Comparison of ENCODE assay signal across 8 mouse cellular contexts in genomic region chr15:102245461-102245881, GRCm38 (mm10). TPM values are rescaled to one million over a fixed set of nuclear protein-coding genes. Genes with fewer than 3 reads are reported as not detected.
DNase-seq lines count a peak whose midpoint lies in the region; ATAC-seq and TF ChIP-seq lines count a peak whose summit lies in the region.

No protein-coding gene starts in this region.

- ATAC-seq in hindbrain, embryonic 14.5 days (ENCODE audit: low FRiP score): no peak

- H3K36me3 ChIP-seq in kidney, adult 2 months (ENCODE audit: control insufficient read depth, insufficient read depth, low read length): no peaks in the 10 kb centered on the region
- H3K36me3 ChIP-seq in hindbrain, embryonic 14.5 days (replicated peaks; ENCODE audit: control insufficient read depth, insufficient read depth): no peaks in the 10 kb centered on the region

- H3K27me3 ChIP-seq in kidney, adult 2 months (replicated peaks; ENCODE audit: control insufficient read depth, insufficient read depth, low read length): no peaks in the 10 kb centered on the region
- H3K27me3 ChIP-seq in hindbrain, embryonic 14.5 days (ENCODE audit: control insufficient read depth, insufficient read depth, low read length): peaks cover 66% of the 10 kb centered on the region

- DNase-seq in kidney, adult 2 months: peak; percentile 32
- DNase-seq in kidney, adult 11 months: no peak
- DNase-seq in hindbrain, embryonic 14.5 days (ENCODE audit: low spot score): no peak
- peak; percentile 56 for DNase-seq in lung, postnatal 36 days
- no peak for DNase-seq in left cerebral cortex, postnatal 36 days (ENCODE audit: low spot score in 2 of 2)
- no peak for DNase-seq in adrenal gland, adult 2 months
- no peak for DNase-seq in B cell, adult 2 months

- no peak for TF ChIP-seq CTCF in kidney, adult 2 months (conservative IDR thresholded peaks at IDR 0.05; ENCODE audit: insufficient read depth, insufficient read length, low read depth, low read length)
- no peak for TF ChIP-seq CTCF in bone marrow macrophage, adult 2 months (IDR thresholded peaks at IDR 0.05; ENCODE audit: low read depth, low read length)

- peaks cover 15% of the 10 kb centered on the region for H3K4me1 ChIP-seq in kidney, adult 2 months (ENCODE audit: control insufficient read depth, insufficient read depth, low read length)
- peaks cover 22% of the 10 kb centered on the region for H3K4me1 ChIP-seq in bone marrow macrophage, adult 2 months (ENCODE audit: control insufficient read depth, insufficient read depth, low read length)
- H3K4me1 ChIP-seq in hindbrain, embryonic 14.5 days (replicated peaks; ENCODE audit: control insufficient read depth, insufficient read depth, low read length): peaks cover 38% of the 10 kb centered on the region; the same call in 1 of the 2 replicates

- H3K9me3 ChIP-seq in hindbrain, embryonic 14.5 days (ENCODE audit: control insufficient read depth, low read length): no peaks in the 10 kb centered on the region

- 12% methylated on average over 14 of the region's 14 CpGs for WGBS in kidney, adult 2 months
- 4% methylated on average over 14 of the region's 14 CpGs for WGBS in hindbrain, embryonic 14.5 days

- H3K9ac ChIP-seq in hindbrain, embryonic 14.5 days: peak overlapping the region; percentile 67

- peak overlapping the region; percentile 90 for H3K27ac ChIP-seq in kidney, adult 2 months (ENCODE audit: insufficient read depth, low read depth, low read length)
- peak overlapping the region; percentile 68 for H3K27ac ChIP-seq in bone marrow macrophage, adult 2 months (ENCODE audit: insufficient read depth, low read depth, low read length)
- no peak overlapping the region for H3K27ac ChIP-seq in hindbrain, embryonic 14.5 days

- peak overlapping the region; percentile 98 for H3K4me2 ChIP-seq in hindbrain, embryonic 14.5 days (replicated peaks)

- intact Hi-C loops in left cerebral cortex, postnatal 36 days (cut with DNase I): no loop called here

- TF ChIP-seq POLR2A in kidney, adult 2 months (IDR thresholded peaks at IDR 0.05; ENCODE audit: low read depth, low read length): peak; percentile 13
- no peak for TF ChIP-seq POLR2A in bone marrow macrophage, adult 2 months (IDR thresholded peaks at IDR 0.05; ENCODE audit: borderline replicate concordance, low read depth, low read length)

- peak overlapping the region; percentile 70 for H3K4me3 ChIP-seq in kidney, adult 2 months (ENCODE audit: insufficient read depth, low read depth, low read length)
- H3K4me3 ChIP-seq in bone marrow macrophage, adult 2 months (ENCODE audit: insufficient read depth, low read length): peak overlapping the region; percentile 73
- peak overlapping the region; percentile 48 for H3K4me3 ChIP-seq in hindbrain, embryonic 14.5 days (replicated peaks; ENCODE audit: low read length)

RNA-seq across cellular contexts. Expression of gene Rarg, which starts 11.8 kb away (rescaled TPM):
- 21.2 and 25.6 TPM in 2 replicates for polyA plus RNA-seq in kidney, adult 2 months (2012; rRNA removed)
- polyA plus RNA-seq in bone marrow macrophage, adult 2 months (2012; ENCODE audit: insufficient read depth, insufficient read length, missing spikeins): 29.8 and 30.4 TPM in 2 replicates
- polyA plus RNA-seq in hindbrain, embryonic 14.5 days (2014; fragmentation: Nextera tagmentation; extraction: Ambion mirVana): 6.2 and 6.7 TPM in 2 replicates
- total RNA-seq in left cerebral cortex, postnatal 36 days (2021): 10 to 100 TPM; 13.1 to 13.9 TPM
- total RNA-seq in adrenal gland, adult 2 months (2021): 10 to 100 TPM; 21.0 to 35.8 TPM
- polyA plus RNA-seq in adrenal gland, adult 2 months (2012; rRNA removed): 29.9 and 32.4 TPM in 2 replicates

RNA-seq across cellular contexts. Expression of gene Itgb7, which starts 13.7 kb away (rescaled TPM):
- 2.7 and 11.1 TPM in 2 replicates for polyA plus RNA-seq in kidney, adult 2 months (2012; rRNA removed)
- 32.3 and 35.8 TPM in 2 replicates for polyA plus RNA-seq in bone marrow macrophage, adult 2 months (2012; ENCODE audit: insufficient read depth, insufficient read length, missing spikeins)
- 0.22 and 1.1 TPM in 2 replicates for polyA plus RNA-seq in hindbrain, embryonic 14.5 days (2014; fragmentation: Nextera tagmentation; extraction: Ambion mirVana)
- total RNA-seq in left cerebral cortex, postnatal 36 days (2021): 1 to 10 TPM; 1.1 to 1.5 TPM
- 1 to 10 TPM; 2.0 to 4.7 TPM for total RNA-seq in adrenal gland, adult 2 months (2021)
- polyA plus RNA-seq in adrenal gland, adult 2 months (2012; rRNA removed): 2.3 and 2.4 TPM in 2 replicates

RNA-seq across cellular contexts. Expression of gene Gm9918, which starts 24.9 kb away (rescaled TPM):
- polyA plus RNA-seq in kidney, adult 2 months (2012; rRNA removed): 0.41 TPM in 2 replicates
- not detected in 2 replicates for polyA plus RNA-seq in bone marrow macrophage, adult 2 months (2012; ENCODE audit: insufficient read depth, insufficient read length, missing spikeins)
- not detected in 2 replicates for polyA plus RNA-seq in hindbrain, embryonic 14.5 days (2014; fragmentation: Nextera tagmentation; extraction: Ambion mirVana)
- not detected for total RNA-seq in left cerebral cortex, postnatal 36 days (2021)
- total RNA-seq in adrenal gland, adult 2 months (2021): not detected
- polyA plus RNA-seq in adrenal gland, adult 2 months (2012; rRNA removed): 0.47 and 0.87 TPM in 2 replicates

RNA-seq across cellular contexts. Expression of gene Mfsd5, which starts 33.8 kb away (rescaled TPM):
- polyA plus RNA-seq in kidney, adult 2 months (2012; rRNA removed): 66.5 and 72.1 TPM in 2 replicates
- polyA plus RNA-seq in bone marrow macrophage, adult 2 months (2012; ENCODE audit: insufficient read depth, insufficient read length, missing spikeins): 71.6 and 78.4 TPM in 2 replicates
- polyA plus RNA-seq in hindbrain, embryonic 14.5 days (2014; fragmentation: Nextera tagmentation; extraction: Ambion mirVana): 60.6 and 61.8 TPM in 2 replicates
- total RNA-seq in left cerebral cortex, postnatal 36 days (2021): 10 to 100 TPM; 40.9 to 43.9 TPM
- total RNA-seq in adrenal gland, adult 2 months (2021): 10 to 100 TPM; 38.2 to 46.3 TPM
- 99.6 and 108 TPM in 2 replicates for polyA plus RNA-seq in adrenal gland, adult 2 months (2012; rRNA removed)

RNA-seq across cellular contexts. Expression of gene Csad, which starts 40.9 kb away (rescaled TPM):
- 216 and 255 TPM in 2 replicates for polyA plus RNA-seq in kidney, adult 2 months (2012; rRNA removed)
- polyA plus RNA-seq in bone marrow macrophage, adult 2 months (2012; ENCODE audit: insufficient read depth, insufficient read length, missing spikeins): 60.4 and 60.5 TPM in 2 replicates
- 27.5 and 33.3 TPM in 2 replicates for polyA plus RNA-seq in hindbrain, embryonic 14.5 days (2014; fragmentation: Nextera tagmentation; extraction: Ambion mirVana)
- 10 to 100 TPM; 23.9 to 29.4 TPM for total RNA-seq in left cerebral cortex, postnatal 36 days (2021)
- 100 to 1,000 TPM in 1 of 2 experiments, 10 to 100 TPM in 1; 71.2 to 106 TPM for total RNA-seq in adrenal gland, adult 2 months (2021)
- 128 and 216 TPM in 2 replicates for polyA plus RNA-seq in adrenal gland, adult 2 months (2012; rRNA removed)

Comparison
In these comparisons a context has a peak if more than half of its experiments do, and no peak if none do; other contexts are left out.
1. DNase-seq: peak in kidney, adult 2 months (single experiment) and lung, postnatal 36 days (single experiment); none in kidney, adult 11 months (single experiment), hindbrain, embryonic 14.5 days (single experiment), left cerebral cortex, postnatal 36 days (0 of 2), adrenal gland, adult 2 months (single experiment) and B cell, adult 2 months (0 of 2).
2. Peak in every context shown above with its lines, with median percentiles within 50 percentile points of each other: H3K4me3 ChIP-seq.